Mouse (Mus musculus): ENCODE data around the gene Slx4ip. TPM values are rescaled to one million over a fixed set of nuclear protein-coding genes. Genes with fewer than 3 reads are reported as not detected.

Gene Slx4ip
- total RNA-seq, 2 experiments from 2014 or later: 7.9 to 15.5 TPM

- no peak for ATAC-seq (replicated peaks; ENCODE audit: low FRiP score, poor library complexity, severe bottlenecking)
Measured at GRCm38 (mm10) chr2:136938249-136938648, 47.2 kb downstream of the Slx4ip start.

- no peak for ATAC-seq (replicated peaks; ENCODE audit: low FRiP score, poor library complexity, severe bottlenecking)
Measured at GRCm38 (mm10) chr2:136946297-136946696, 55.3 kb downstream of the Slx4ip start.

GRCm38 (mm10) chr2:136947500-136947899 is 56.5 kb downstream of the Slx4ip start:
- no peak for ATAC-seq (replicated peaks; ENCODE audit: low FRiP score, poor library complexity, severe bottlenecking)

- ATAC-seq (replicated peaks; ENCODE audit: low FRiP score, poor library complexity, severe bottlenecking): no peak
Measured at GRCm38 (mm10) chr2:136947937-136948336, 56.9 kb downstream of the Slx4ip start.

- ATAC-seq (replicated peaks; ENCODE audit: low FRiP score, poor library complexity, severe bottlenecking): no peak
Measured at GRCm38 (mm10) chr2:136952238-136952637, 61.2 kb downstream of the Slx4ip start.

GRCm38 (mm10) chr2:136955726-136956571 is 64.9 kb downstream of the Slx4ip start:
- ATAC-seq (replicated peaks; ENCODE audit: low FRiP score, poor library complexity, severe bottlenecking): no peak

GRCm38 (mm10) chr2:136958697-136959096 is 67.7 kb downstream of the Slx4ip start:
- ATAC-seq (replicated peaks; ENCODE audit: low FRiP score, poor library complexity, severe bottlenecking): no peak

- no peak for ATAC-seq (replicated peaks; ENCODE audit: low FRiP score, poor library complexity, severe bottlenecking)
Measured at GRCm38 (mm10) chr2:136975774-136976173, 84.8 kb downstream of the Slx4ip start.

GRCm38 (mm10) chr2:136979056-136979772 is 88.2 kb downstream of the Slx4ip start:
- no peak for ATAC-seq (replicated peaks; ENCODE audit: low FRiP score, poor library complexity, severe bottlenecking)

- ATAC-seq (replicated peaks; ENCODE audit: low FRiP score, poor library complexity, severe bottlenecking): no peak
Measured at GRCm38 (mm10) chr2:136981062-136981879, 90.3 kb downstream of the Slx4ip start.

GRCm38 (mm10) chr2:136983959-136984358 is 92.9 kb downstream of the Slx4ip start:
- ATAC-seq (replicated peaks; ENCODE audit: low FRiP score, poor library complexity, severe bottlenecking): no peak

GRCm38 (mm10) chr2:136985998-136986730 is 95.1 kb downstream of the Slx4ip start:
- ATAC-seq (replicated peaks; ENCODE audit: low FRiP score, poor library complexity, severe bottlenecking): no peak

GRCm38 (mm10) chr2:136993116-136993515 is 102.1 kb downstream of the Slx4ip start:
- no peak for ATAC-seq (replicated peaks; ENCODE audit: low FRiP score, poor library complexity, severe bottlenecking)

- ATAC-seq (replicated peaks; ENCODE audit: low FRiP score, poor library complexity, severe bottlenecking): no peak
Measured at GRCm38 (mm10) chr2:136997104-136997503, 106.1 kb downstream of the Slx4ip start.

- ATAC-seq (replicated peaks; ENCODE audit: low FRiP score, poor library complexity, severe bottlenecking): no peak
Measured at GRCm38 (mm10) chr2:137002031-137002430, 111.0 kb downstream of the Slx4ip start.

- ATAC-seq (replicated peaks; ENCODE audit: low FRiP score, poor library complexity, severe bottlenecking): no peak
Measured at GRCm38 (mm10) chr2:137006656-137007055, 115.6 kb downstream of the Slx4ip start.

GRCm38 (mm10) chr2:137011980-137012379 is 121.0 kb downstream of the Slx4ip start:
- ATAC-seq (replicated peaks; ENCODE audit: low FRiP score, poor library complexity, severe bottlenecking): no peak

GRCm38 (mm10) chr2:137013151-137013550 is 122.1 kb downstream of the Slx4ip start:
- no peak for ATAC-seq (replicated peaks; ENCODE audit: low FRiP score, poor library complexity, severe bottlenecking)

GRCm38 (mm10) chr2:137013811-137014350 is 122.9 kb downstream of the Slx4ip start:
- ATAC-seq (replicated peaks; ENCODE audit: low FRiP score, poor library complexity, severe bottlenecking): no peak

All from erythroid progenitor cell, adult 5-6 weeks (primary cell).